Mouse (Mus musculus): ENCODE data around the gene Phf2.

- TF ChIP-seq GATA1 (IDR thresholded peaks at IDR 0.05; ENCODE audit: borderline replicate concordance, low read length) (0 out of 3 replicates have a peak, but pooled peaks have one; percentile 46), FLI1 (IDR thresholded peaks at IDR 0.05; ENCODE audit: low read length) (no peak)
These were observed 25.6 kb downstream of the Phf2 start for GRCm38 (mm10) chr13:48845308-48845707.

Data from megakaryocyte, embryonic 14.5 days (primary cell).